Mouse (Mus musculus) heart, embryonic 16.5 days (tissue): ENCODE measurements around the gene Gm28305. TPM values are rescaled to one million over a fixed set of nuclear protein-coding genes. Genes with fewer than 3 reads are reported as not detected.

Experiments used
- ATAC-seq: fragments of 200-750 bp; cut with Nextera tagmentation; replicated peaks from 2 replicates; pipeline ENCODE4 v1.8.0; 2017; ENCODE audit warnings: moderate number of reproducible peaks; ENCODE audit not compliant: insufficient read depth, low FRiP score; ENCODE audit errors: extremely low read depth
- H3K27ac ChIP-seq: fragments of 300-500 bp; sonication (generic); 2 replicates; pipeline ENCODE4 v1.5.1; 2014; ENCODE audit warnings: mild to moderate bottlenecking, low read length, control low read depth, moderate library complexity
- H3K27me3 ChIP-seq: fragments of 300-500 bp; sonication (generic); 2 replicates; pipeline ENCODE4 v1.6.1; 2014; ENCODE audit warnings: low read length, mixed read lengths; ENCODE audit not compliant: control insufficient read depth, insufficient read depth
- H3K36me3 ChIP-seq: fragments of 300-500 bp; sonication (generic); 2 replicates; pipeline ENCODE4 v1.6.1; 2014; ENCODE audit not compliant: control insufficient read depth, insufficient read depth
- H3K4me1 ChIP-seq: fragments of 300-500 bp; sonication (generic); 2 replicates; pipeline ENCODE4 v1.6.1; 2014; ENCODE audit warnings: low read length, mixed read lengths; ENCODE audit not compliant: control insufficient read depth, insufficient read depth
- H3K4me2 ChIP-seq: fragments of 300-500 bp; sonication (generic); 2 replicates; pipeline ENCODE4 v1.6.1; 2014; ENCODE audit warnings: low read depth, mild to moderate bottlenecking, control low read depth, low read length
- H3K4me3 ChIP-seq: fragments of 300-500 bp; sonication (generic); 2 replicates; pipeline ENCODE4 v1.5.1; 2014; ENCODE audit warnings: mild to moderate bottlenecking, control low read depth, low read length
- H3K9ac ChIP-seq: fragments of 300-500 bp; sonication (generic); 2 replicates; pipeline ENCODE4 v1.6.1; 2014; ENCODE audit warnings: low read length, control low read depth
- H3K9me3 ChIP-seq: fragments of 300-500 bp; sonication (generic); replicated peaks from 2 replicates; pipeline ENCODE4 v1.6.1; 2016; ENCODE audit warnings: low read length; ENCODE audit not compliant: control insufficient read depth
- WGBS: fragments of 180-500 bp; shearing (Covaris S2); extraction: QIAGEN DNeasy Blood & Tissue Kit; methylation state at CpG from one replicate; pipeline ENCODE4 v1.1.7; 2014; 5-methylcytosine and 5-hydroxymethylcytosine counted together
- polyA plus RNA-seq: library from polyadenylated mRNA; unstranded; fragments of >200 nt; fragmentation: Nextera tagmentation; extraction: Ambion mirVana; gene quantifications from 2 replicates; pipeline ENCODE4 v1.2.1, GENCODE M21; 2015

The Gm28305 gene
- polyA plus RNA-seq, 1 experiment from 2014 or later: not detected

DNA sequence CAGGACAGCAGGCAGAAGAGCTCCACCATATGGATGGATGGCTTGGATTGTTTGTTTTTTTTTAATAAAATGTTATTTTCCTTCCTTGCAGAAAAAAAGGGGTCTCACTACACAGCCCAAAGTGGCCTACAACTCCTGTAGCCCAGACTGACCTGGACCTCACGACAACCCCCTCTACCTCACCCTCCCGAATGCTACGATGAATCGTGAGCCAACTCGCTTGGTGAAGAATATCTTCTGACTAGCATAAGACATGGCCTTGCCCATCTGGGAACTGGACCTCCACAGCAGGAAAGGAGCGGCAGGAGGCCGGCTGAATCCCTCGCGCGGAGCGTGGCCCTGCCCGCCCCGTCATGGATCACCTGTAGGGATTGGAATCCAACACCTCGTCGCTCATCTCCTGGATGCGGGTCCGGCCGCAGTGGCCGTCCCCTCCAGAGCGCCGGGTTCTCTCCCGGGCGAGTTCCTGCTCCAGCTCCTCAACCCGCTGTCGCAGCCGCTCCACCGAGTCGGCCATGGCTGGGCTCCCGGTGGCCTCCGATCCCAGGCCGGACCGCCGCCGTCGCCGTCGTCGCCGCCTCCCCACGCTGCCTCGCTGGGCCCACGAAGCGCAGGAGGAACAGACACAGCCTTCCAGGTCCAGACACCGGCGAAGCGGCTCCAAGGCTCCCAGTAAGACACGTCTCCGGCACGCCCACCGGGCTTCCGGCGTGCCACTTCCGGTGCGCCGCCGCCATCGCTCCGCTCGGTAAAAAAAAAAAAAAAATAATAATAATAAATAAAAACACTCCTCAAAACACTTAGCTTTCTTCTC is 22.2 kb downstream of the Gm28305 start, which contains the start of gene Uba5:
Gene Uba5 (minus strand): TSS at position 705 of the 814 bp plus-strand sequence.
- ATAC-seq: peak; percentile 74

GRCm38 (mm10) chr9:104063244-104063961 is 22.9 kb downstream of the Gm28305 start, which contains the start of gene Acad11:
Acad11 (plus strand) TSS chr9:104063377.
- peak within 1 kb of the TSS; percentile 100 for H3K4me3 ChIP-seq
- H3K27me3 ChIP-seq: no peaks in the 10 kb centered on the region
- peaks cover 11% of the 10 kb centered on the region for H3K36me3 ChIP-seq
- H3K4me2 ChIP-seq: peak within 1 kb of the TSS; percentile 96
- no peaks in the 10 kb centered on the region for H3K9me3 ChIP-seq
- under 1% methylated on average over 26 of the region's 30 CpGs for WGBS
- ATAC-seq: peak; percentile 95
- peak within 1 kb of the TSS; percentile 88 for H3K27ac ChIP-seq
- H3K4me1 ChIP-seq: peaks cover 16% of the 10 kb centered on the region
- peak within 1 kb of the TSS; percentile 97 for H3K9ac ChIP-seq

More for the DNA sequence above, 22.2 kb downstream of the Gm28305 start, which contains the start of gene Uba5:
- Histone ChIP-seq H3K27me3 (no peaks in the 10 kb centered on the region), H3K4me2 (peak within 1 kb of the TSS; percentile 96), H3K9ac (peak within 1 kb of the TSS; percentile 97), H3K9me3 (no peaks in the 10 kb centered on the region), H3K36me3 (peaks cover 17% of the 10 kb centered on the region), H3K4me1 (peaks cover 16% of the 10 kb centered on the region), H3K27ac (peak within 1 kb of the TSS; percentile 88), H3K4me3 (peak within 1 kb of the TSS; percentile 100)
- WGBS: under 1% methylated on average over 54 of the region's 59 CpGs

GRCm38 (mm10) chr9:104064571-104064970 is 24.1 kb downstream of the Gm28305 start:
- WGBS: 22% methylated on average over 1 of the region's 1 CpGs
- no peaks in the 10 kb centered on the region for H3K27me3 ChIP-seq
- no peak overlapping the region for H3K4me3 ChIP-seq
- ATAC-seq: no peak
- peaks cover 16% of the 10 kb centered on the region for H3K4me1 ChIP-seq
- H3K36me3 ChIP-seq: peaks cover 7% of the 10 kb centered on the region; the same call in 1 of the 2 replicates
- no peak overlapping the region for H3K27ac ChIP-seq
- no peak overlapping the region for H3K4me2 ChIP-seq
- H3K9ac ChIP-seq: no peak overlapping the region
- no peaks in the 10 kb centered on the region for H3K9me3 ChIP-seq

DNA sequence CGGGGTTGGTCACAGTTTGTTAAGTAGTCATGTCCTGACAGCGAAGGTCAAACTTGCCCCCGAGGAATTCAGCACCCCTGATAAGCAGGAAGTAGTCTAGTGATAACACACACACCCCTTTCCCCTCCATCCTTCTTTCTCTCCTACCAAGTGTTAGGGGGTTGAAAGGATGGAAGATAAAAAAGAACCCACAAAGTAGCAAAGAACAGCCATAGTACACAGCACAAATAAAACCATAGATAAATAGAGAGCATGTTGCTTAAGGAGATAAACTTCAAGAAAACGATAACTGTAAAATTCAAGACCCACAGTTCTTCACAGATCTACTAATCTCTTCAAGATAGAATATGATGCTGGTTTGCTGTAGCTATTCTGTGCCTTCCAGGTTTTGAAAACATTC is 29.8 kb downstream of the Gm28305 start:
- Histone ChIP-seq H3K4me3 (no peak overlapping the region), H3K36me3 (no peaks in the 10 kb centered on the region), H3K9me3 (no peaks in the 10 kb centered on the region), H3K27ac (no peak overlapping the region), H3K9ac (no peak overlapping the region), H3K4me1 (no peaks in the 10 kb centered on the region), H3K27me3 (no peaks in the 10 kb centered on the region), H3K4me2 (no peak overlapping the region)
- 48% methylated on average over 4 of the region's 4 CpGs for WGBS
- ATAC-seq: no peak

- Histone ChIP-seq H3K9ac (no peak overlapping the region), H3K4me2 (no peak overlapping the region), H3K27me3 (no peaks in the 10 kb centered on the region), H3K9me3 (no peaks in the 10 kb centered on the region), H3K4me3 (no peak overlapping the region), H3K36me3 (no peaks in the 10 kb centered on the region), H3K4me1 (no peaks in the 10 kb centered on the region), H3K27ac (no peak overlapping the region)
- WGBS: 71% methylated on average over 8 of the region's 8 CpGs
- no peak for ATAC-seq
These were observed 30.6 kb downstream of the Gm28305 start for GRCm38 (mm10) chr9:104070863-104071604.

GRCm38 (mm10) chr9:104075808-104076207 is 35.3 kb downstream of the Gm28305 start:
- Histone ChIP-seq H3K36me3 (no peaks in the 10 kb centered on the region), H3K4me1 (no peaks in the 10 kb centered on the region), H3K4me2 (no peak overlapping the region), H3K9ac (no peak overlapping the region), H3K27me3 (no peaks in the 10 kb centered on the region), H3K27ac (no peak overlapping the region), H3K4me3 (no peak overlapping the region), H3K9me3 (no peaks in the 10 kb centered on the region)
- ATAC-seq: no peak
- 65% methylated on average over 2 of the region's 2 CpGs for WGBS

DNA sequence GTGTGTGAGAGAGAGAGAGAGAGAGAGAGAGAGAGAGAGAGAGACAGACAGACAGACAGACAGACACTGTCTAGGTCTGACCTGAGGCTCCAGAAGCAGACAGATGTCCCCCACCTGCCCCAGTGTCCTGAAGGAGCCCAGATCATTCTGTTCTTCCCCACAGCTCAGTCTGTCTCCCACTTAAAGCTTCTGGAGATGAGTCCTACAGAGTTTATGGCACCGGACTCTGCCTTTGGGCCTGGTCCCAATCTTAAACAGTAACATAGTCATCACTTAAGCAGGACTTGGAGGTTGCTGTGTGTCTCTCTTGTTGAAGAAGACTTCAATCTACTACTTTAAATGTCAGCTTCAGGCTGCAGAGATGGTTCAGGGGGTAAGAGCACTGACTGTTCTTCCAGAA is 38.3 kb downstream of the Gm28305 start:
- no peak overlapping the region for H3K4me2 ChIP-seq
- no peaks in the 10 kb centered on the region for H3K27me3 ChIP-seq
- no peak overlapping the region for H3K4me3 ChIP-seq
- WGBS: 76% methylated on average over 1 of the region's 1 CpGs
- no peaks in the 10 kb centered on the region for H3K9me3 ChIP-seq
- no peak for ATAC-seq
- no peak overlapping the region for H3K9ac ChIP-seq
- H3K27ac ChIP-seq: no peak overlapping the region
- peaks cover 3% of the 10 kb centered on the region; the same call in 1 of the 2 replicates for H3K36me3 ChIP-seq
- H3K4me1 ChIP-seq: no peaks in the 10 kb centered on the region

- Histone ChIP-seq H3K9me3 (no peaks in the 10 kb centered on the region), H3K36me3 (peaks cover 3% of the 10 kb centered on the region; the same call in 1 of the 2 replicates), H3K27ac (no peak overlapping the region), H3K9ac (no peak overlapping the region), H3K27me3 (no peaks in the 10 kb centered on the region), H3K4me2 (no peak overlapping the region), H3K4me1 (no peaks in the 10 kb centered on the region), H3K4me3 (no peak overlapping the region)
- WGBS: 50% methylated on average over 5 of the region's 5 CpGs
- ATAC-seq: no peak
These were observed 38.9 kb downstream of the Gm28305 start for GRCm38 (mm10) chr9:104079379-104079778.
